Mouse (Mus musculus) right cerebral cortex, postnatal 10 days (tissue): ENCODE data around the gene Chrna3.

Experiments
- DNase-seq, 2 experiments: peaks; one replicate each; pipeline ENCODE4 v3.0.0; 2021; ENCODE audit warnings: low spot score in 2 of 2

The Chrna3 gene

GRCm38 (mm10) chr9:55003609-55004008 is 22.8 kb downstream of the Chrna3 start:
- no peak for DNase-seq

DNA sequence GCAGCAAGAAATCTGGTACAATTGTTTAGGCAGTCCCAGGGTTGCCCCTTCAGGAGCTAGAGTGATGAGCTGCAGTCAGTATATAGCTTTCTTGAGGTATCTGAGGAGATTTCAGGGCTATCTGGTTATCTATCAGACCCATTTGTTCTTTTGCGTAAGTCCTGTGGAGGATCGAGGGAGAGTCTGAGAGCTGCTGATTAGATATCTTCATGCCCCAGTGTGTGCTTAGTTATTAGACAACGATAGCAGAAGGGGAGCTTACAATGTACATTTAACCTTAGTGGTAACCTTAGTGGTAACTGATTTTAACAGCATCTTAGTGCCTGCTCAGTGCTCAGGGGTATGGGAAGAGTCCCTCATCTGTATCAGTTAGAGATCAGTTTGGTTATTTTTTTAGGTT is 30.7 kb downstream of the Chrna3 start:
- DNase-seq, result no peak

DNA sequence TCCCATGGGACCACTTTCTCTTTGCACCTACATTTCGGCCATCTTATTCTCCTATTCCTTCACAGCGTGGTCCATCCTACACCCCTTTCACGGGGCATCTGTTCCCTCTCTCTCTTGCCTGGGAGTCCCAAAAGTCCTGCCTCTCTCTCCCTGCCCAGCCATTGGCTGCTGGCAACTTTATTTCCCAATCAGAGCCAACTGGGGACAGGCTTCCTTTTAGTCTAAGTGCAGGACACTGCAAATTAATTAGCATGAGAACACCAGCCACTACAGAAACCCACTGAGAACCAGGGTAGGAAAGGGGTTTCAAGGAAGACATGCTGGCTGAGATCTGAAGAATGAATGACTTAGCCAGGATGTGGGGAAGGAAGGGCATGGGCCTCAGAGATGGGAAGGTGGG is 32.0 kb downstream of the Chrna3 start:
- DNase-seq, result no peak

DNA sequence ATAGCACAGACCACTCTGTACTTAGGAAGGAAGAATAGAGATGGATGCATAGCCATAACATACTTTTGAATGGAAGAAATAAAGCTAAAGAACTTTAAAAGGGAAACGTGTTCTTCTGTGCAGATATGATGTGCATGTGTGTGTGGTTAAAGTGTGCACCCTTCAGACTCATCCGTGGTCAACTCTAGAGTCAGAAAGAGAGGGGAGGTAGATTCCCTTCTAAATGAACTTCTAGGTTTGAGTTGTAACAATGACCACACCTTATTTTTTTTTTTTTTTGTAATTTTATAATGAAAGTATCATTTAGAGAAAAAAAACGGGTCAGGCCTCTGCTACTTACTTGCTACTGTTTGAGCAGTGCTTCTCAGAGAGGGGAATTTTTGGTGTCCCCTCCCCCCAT is 36.0 kb downstream of the Chrna3 start:
- no peak for DNase-seq

DNA sequence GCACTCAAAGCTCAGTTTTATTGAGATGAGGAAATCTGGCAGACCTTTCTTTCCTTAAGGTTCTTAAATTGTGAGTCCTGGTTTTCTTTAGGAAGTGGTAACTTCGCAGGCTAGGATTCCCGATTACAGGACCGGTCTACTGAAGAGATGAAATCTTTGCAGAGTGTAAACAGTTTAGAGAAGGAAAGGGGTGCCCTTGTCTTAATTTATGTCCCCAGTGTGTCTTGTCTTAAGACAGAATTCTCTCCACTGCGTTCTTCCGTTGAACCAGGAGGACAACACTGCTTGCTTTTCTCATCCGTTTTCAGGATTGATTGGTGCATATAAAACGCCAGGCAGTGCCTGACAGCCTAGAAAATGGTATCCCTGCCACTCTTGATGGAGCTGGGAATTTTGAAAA is 44.0 kb downstream of the Chrna3 start:
- no peak for DNase-seq

GRCm38 (mm10) chr9:54981291-54982191 is 44.8 kb downstream of the Chrna3 start:
- DNase-seq, result peak; percentile 29 to 49

GRCm38 (mm10) chr9:54980674-54981073 is 45.7 kb downstream of the Chrna3 start, which contains the start of gene Chrna5:
Gene Chrna5 (plus strand): TSS chr9:54980880.
- no peak for DNase-seq

DNA sequence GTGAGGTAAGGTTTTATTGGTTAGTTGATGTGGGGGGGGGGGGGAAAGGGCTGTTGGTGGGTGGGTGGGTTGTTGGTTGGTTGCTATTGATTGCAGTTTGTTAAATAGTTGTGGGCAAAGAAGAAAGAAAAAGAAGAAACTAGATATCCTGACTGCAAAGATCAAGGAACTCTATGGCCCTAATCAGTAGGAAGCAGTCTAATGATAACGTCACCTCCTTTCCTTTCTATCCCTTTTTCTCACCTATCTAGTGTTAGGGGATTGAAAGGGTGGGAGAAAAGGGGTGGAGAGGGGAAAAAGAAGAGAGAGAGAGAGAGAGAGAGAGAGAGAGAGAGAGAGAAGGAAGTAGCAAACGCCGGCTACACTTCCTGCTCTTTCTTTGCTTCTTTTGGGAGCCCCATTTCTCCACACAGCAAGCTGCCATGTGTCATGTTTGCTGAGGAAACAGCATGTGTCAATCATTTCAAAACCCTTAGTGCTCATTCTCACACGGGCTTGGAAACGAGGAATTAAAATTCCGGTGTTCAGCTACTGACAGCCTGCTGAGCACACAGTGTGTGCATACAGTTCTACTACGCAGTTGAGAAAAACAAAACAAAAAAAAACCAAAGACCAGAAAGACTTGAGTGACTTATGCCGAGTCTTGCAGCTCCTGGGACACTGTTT is 56.3 kb downstream of the Chrna3 start:
- no peak for DNase-seq

GRCm38 (mm10) chr9:54963669-54964068 is 62.7 kb downstream of the Chrna3 start:
- DNase-seq, result no peak

GRCm38 (mm10) chr9:54961059-54961458 is 65.3 kb downstream of the Chrna3 start:
- no peak for DNase-seq
